Mouse (Mus musculus) lung, adult 2 months (tissue): Measurements from ENCODE around the gene Csnk1e.

Experiments
- CTCF ChIP-seq: fragments of 200-500 bp; IDR thresholded peaks from 2 replicates; pipeline ENCODE4 v1.5.1; 2011; ENCODE audit warnings: mild to moderate bottlenecking, low read length, control low read depth; ENCODE audit not compliant: insufficient read depth
- POLR2A ChIP-seq: fragments of 200-500 bp; IDR thresholded peaks from 2 replicates; pipeline ENCODE4 v1.6.1; 2011; ENCODE audit warnings: low read depth, mild to moderate bottlenecking, control low read depth, low read length, borderline replicate concordance; ENCODE audit errors: extremely low read depth

DNA sequence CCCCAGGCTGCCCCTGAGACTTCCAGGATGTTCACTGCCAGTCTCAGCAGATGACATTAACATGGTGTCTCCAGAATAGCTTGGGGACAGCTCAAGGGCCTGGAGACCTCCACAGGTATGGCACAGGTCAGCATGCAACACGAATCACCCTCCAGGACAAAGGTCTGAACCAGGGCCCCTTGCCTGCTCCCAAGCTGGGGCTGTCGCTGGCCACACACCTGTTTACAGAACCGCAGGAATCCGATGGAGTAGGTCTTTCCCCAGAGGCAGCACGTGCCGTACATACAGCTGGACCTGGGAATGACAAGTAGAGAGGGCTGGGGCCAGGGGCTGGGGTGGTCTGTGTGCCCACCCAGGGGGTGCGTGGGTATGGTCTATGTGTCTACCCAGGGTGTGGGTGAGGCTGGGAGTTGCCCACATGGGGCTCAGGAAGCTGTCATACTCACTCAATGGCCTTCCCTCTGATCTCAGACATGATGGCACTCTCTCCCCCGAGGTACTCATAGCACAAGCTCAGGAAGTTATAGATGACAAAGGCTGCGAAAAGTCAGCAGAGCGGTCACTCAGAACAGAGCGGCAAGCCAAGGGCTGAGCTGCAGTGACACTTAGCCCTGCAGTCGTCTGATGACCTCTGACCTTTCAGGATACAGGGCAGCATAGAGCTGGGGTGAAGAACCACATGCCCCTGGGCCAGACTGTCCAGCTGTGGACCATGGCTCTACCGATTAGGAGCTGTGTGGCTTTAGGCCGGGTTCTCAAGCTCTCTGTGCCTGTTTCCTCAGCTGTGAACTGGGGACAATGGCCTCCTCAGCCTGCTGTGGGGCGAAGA lies 85.7 kb downstream of the Csnk1e start:
- TF ChIP-seq POLR2A (no peak), CTCF (no peak)
